Mouse (Mus musculus): Measurements from ENCODE around the gene Atp5s. TPM values are rescaled to one million over a fixed set of nuclear protein-coding genes. Genes with fewer than 3 reads are reported as not detected.

Atp5s gene
- polyA plus RNA-seq, 1 experiment: 9.4 TPM

GRCm38 (mm10) chr12:69759267-69759885, 34.6 kb downstream of the Atp5s start:
- TF ChIP-seq GATA1 (IDR thresholded peaks at IDR 0.05; ENCODE audit: low read length): no peak

- no peak for TF ChIP-seq GATA1 (IDR thresholded peaks at IDR 0.05; ENCODE audit: low read length)
Observed at GRCm38 (mm10) chr12:69760014-69760413, 35.3 kb downstream of the Atp5s start.

GRCm38 (mm10) chr12:69760743-69761406, 36.1 kb downstream of the Atp5s start:
- TF ChIP-seq GATA1 (IDR thresholded peaks at IDR 0.05; ENCODE audit: low read length): no peak

GRCm38 (mm10) chr12:69761603-69762002, 36.9 kb downstream of the Atp5s start:
- no peak for TF ChIP-seq GATA1 (IDR thresholded peaks at IDR 0.05; ENCODE audit: low read length)

- no peak for TF ChIP-seq GATA1 (IDR thresholded peaks at IDR 0.05; ENCODE audit: low read length)
Observed at GRCm38 (mm10) chr12:69765543-69765942, 40.8 kb downstream of the Atp5s start.

GRCm38 (mm10) chr12:69766185-69766904, 41.6 kb downstream of the Atp5s start:
- no peak for TF ChIP-seq GATA1 (IDR thresholded peaks at IDR 0.05; ENCODE audit: low read length)

- TF ChIP-seq GATA1 (IDR thresholded peaks at IDR 0.05; ENCODE audit: low read length): no peak
Observed at GRCm38 (mm10) chr12:69767476-69768258, 42.9 kb downstream of the Atp5s start.

GRCm38 (mm10) chr12:69768841-69769240, 44.1 kb downstream of the Atp5s start:
- TF ChIP-seq GATA1 (IDR thresholded peaks at IDR 0.05; ENCODE audit: low read length): peak; percentile 25

GRCm38 (mm10) chr12:69776607-69777340, 52.0 kb downstream of the Atp5s start:
- TF ChIP-seq GATA1 (IDR thresholded peaks at IDR 0.05; ENCODE audit: low read length): no peak

- TF ChIP-seq GATA1 (IDR thresholded peaks at IDR 0.05; ENCODE audit: low read length): no peak
Observed at GRCm38 (mm10) chr12:69777341-69777730, 52.6 kb downstream of the Atp5s start.

- TF ChIP-seq GATA1 (IDR thresholded peaks at IDR 0.05; ENCODE audit: low read length): no peak
Observed at GRCm38 (mm10) chr12:69777957-69778356, 53.2 kb downstream of the Atp5s start.

GRCm38 (mm10) chr12:69781480-69781879, 56.7 kb downstream of the Atp5s start:
- no peak for TF ChIP-seq GATA1 (IDR thresholded peaks at IDR 0.05; ENCODE audit: low read length)

GRCm38 (mm10) chr12:69781935-69782650, 57.3 kb downstream of the Atp5s start:
- no peak for TF ChIP-seq GATA1 (IDR thresholded peaks at IDR 0.05; ENCODE audit: low read length)

GRCm38 (mm10) chr12:69783247-69784025, 58.7 kb downstream of the Atp5s start:
- peak; percentile 8 for TF ChIP-seq GATA1 (IDR thresholded peaks at IDR 0.05; ENCODE audit: low read length)

Data from G1E-ER4 (cell line).